Mouse (Mus musculus) neural tube, embryonic 10.5 days (tissue): ENCODE measurements around the gene Adra1b.
A peak's percentile ranks its signal among the peaks of the same experiment; 100 is the strongest.

Experiments used
- DNase-seq: peaks from one replicate; pipeline ENCODE4 v3.0.0-alpha.2; 2017; ENCODE audit warnings: low spot score; ENCODE audit errors: extremely low spot score

Adra1b gene

GRCm38 (mm10) chr11:43747233-43748226 lies 153.5 kb downstream of the Adra1b start, which contains the start of gene Ttc1:
Gene Ttc1, minus strand, starts transcription at chr11:43748008.
- peak; percentile 96 for DNase-seq

GRCm38 (mm10) chr11:43728737-43729301 lies 172.2 kb downstream of the Adra1b start:
- no peak for DNase-seq

GRCm38 (mm10) chr11:43727796-43728195 lies 173.2 kb downstream of the Adra1b start:
- DNase-seq: no peak
